Mouse (Mus musculus): ENCODE data around the gene Twist2. TPM values are rescaled to one million over a fixed set of nuclear protein-coding genes. Genes with fewer than 3 reads are reported as not detected.

Gene Twist2
- polyA plus RNA-seq, 1 experiment from 2014 or later = 40.2 TPM

- H3K27me3 ChIP-seq (ENCODE audit: low read depth, poor library complexity, severe bottlenecking) = no peaks in the 10 kb centered on the region
- 91% methylated on average over 5 of the region's 5 CpGs for WGBS
- H3K4me1 ChIP-seq = 0 out of 2 replicates have a peak, but pooled peaks cover 2% of the 10 kb centered on the region
- no peaks in the 10 kb centered on the region for H3K9me3 ChIP-seq (replicated peaks)
- H3K27ac ChIP-seq = no peak overlapping the region
- no peak for DNase-seq (ENCODE audit: low spot score)
- no peak overlapping the region for H3K4me3 ChIP-seq
- no peaks in the 10 kb centered on the region for H3K36me3 ChIP-seq
Measured at GRCm38 (mm10) chr1:91894286-91894685, 93.0 kb downstream of the Twist2 start.

- 0 out of 2 replicates have a peak, but pooled peaks cover 2% of the 10 kb centered on the region for H3K4me1 ChIP-seq
- 88% methylated on average over 2 of the region's 2 CpGs for WGBS
- H3K9me3 ChIP-seq (replicated peaks) = no peaks in the 10 kb centered on the region
- no peaks in the 10 kb centered on the region for H3K36me3 ChIP-seq
- no peaks in the 10 kb centered on the region for H3K27me3 ChIP-seq (ENCODE audit: low read depth, poor library complexity, severe bottlenecking)
- no peak for DNase-seq (ENCODE audit: low spot score)
- no peak overlapping the region for H3K4me3 ChIP-seq
- no peak overlapping the region for H3K27ac ChIP-seq
Measured at GRCm38 (mm10) chr1:91897078-91897477, 95.8 kb downstream of the Twist2 start.

Data from limb, embryonic 10.5 days (tissue).